Mouse (Mus musculus) lung, postnatal 0 days (tissue): ENCODE measurements around the gene Zeb2.

Experiments used
- CTCF ChIP-seq: IDR thresholded peaks from 2 replicates; pipeline ENCODE4 v1.5.1; 2016; ENCODE audit warnings: antibody characterized with exemption, mild to moderate bottlenecking
- EP300 ChIP-seq: IDR thresholded peaks from 2 replicates; pipeline ENCODE4 v1.6.1; 2016; ENCODE audit warnings: antibody characterized with exemption, mild to moderate bottlenecking, control low read depth

- no peak for TF ChIP-seq CTCF
- no peak for TF ChIP-seq EP300
Observed at GRCm38 (mm10) chr2:45040706-45041312, 76.4 kb downstream of the Zeb2 start.
